Mouse (Mus musculus) intestine, embryonic 14.5 days (tissue): ENCODE data around the gene Gm11627. TPM values are rescaled to one million over a fixed set of nuclear protein-coding genes. Genes with fewer than 3 reads are reported as not detected.
A peak's percentile ranks its signal among the peaks of the same experiment; 100 is the strongest.

ENCODE experiments used
- ATAC-seq: fragments of 200-750 bp; cut with Nextera tagmentation; replicated peaks from 2 replicates; pipeline ENCODE4 v1.8.0; 2017; ENCODE audit warnings: low read depth, moderate number of reproducible peaks, moderate TSS enrichment, moderate library complexity; ENCODE audit not compliant: low FRiP score, low TSS enrichment
- DNase-seq: peaks from one replicate; pipeline ENCODE4 v3.0.0-alpha.2; 2018; ENCODE audit warnings: low spot score
- H3K27ac ChIP-seq: fragments of 300-500 bp; sonication (generic); 2 replicates; pipeline ENCODE4 v1.5.1; 2014; ENCODE audit warnings: low read depth, mild to moderate bottlenecking, control low read depth
- H3K27me3 ChIP-seq: fragments of 300-500 bp; sonication (generic); replicated peaks from 2 replicates; pipeline ENCODE4 v1.6.1; 2014; ENCODE audit warnings: low read length, control low read depth; ENCODE audit not compliant: control insufficient read depth, insufficient read depth
- H3K36me3 ChIP-seq: fragments of 300-500 bp; sonication (generic); 2 replicates; pipeline ENCODE4 v1.6.1; 2014; ENCODE audit warnings: low read length, control low read depth; ENCODE audit not compliant: control insufficient read depth, insufficient read depth
- H3K4me1 ChIP-seq: fragments of 300-500 bp; sonication (generic); replicated peaks from 2 replicates; pipeline ENCODE4 v1.6.1; 2014; ENCODE audit warnings: low read length, control low read depth, mixed read lengths; ENCODE audit not compliant: control insufficient read depth, insufficient read depth
- H3K4me2 ChIP-seq: fragments of 300-500 bp; sonication (generic); 2 replicates; pipeline ENCODE4 v1.6.1; 2014; ENCODE audit warnings: low read length
- H3K4me3 ChIP-seq: fragments of 300-500 bp; sonication (generic); 2 replicates; pipeline ENCODE4 v1.5.1; 2014; ENCODE audit warnings: low read depth, low read length, control low read depth, mixed read lengths
- H3K9ac ChIP-seq: fragments of 300-500 bp; sonication (generic); 2 replicates; pipeline ENCODE4 v1.6.1; 2014; ENCODE audit warnings: mild to moderate bottlenecking, low read length
- H3K9me3 ChIP-seq: fragments of 300-500 bp; sonication (generic); 2 replicates; pipeline ENCODE4 v1.6.1; 2016; ENCODE audit warnings: low read length, control low read depth; ENCODE audit not compliant: control insufficient read depth
- WGBS: fragments of 180-500 bp; shearing (Covaris S2); extraction: QIAGEN DNeasy Blood & Tissue Kit; methylation state at CpG from one replicate; pipeline ENCODE4 v1.1.7; 2014; 5-methylcytosine and 5-hydroxymethylcytosine counted together
- polyA plus RNA-seq: library from polyadenylated mRNA; unstranded; fragments of >200 nt; fragmentation: Nextera tagmentation; extraction: Ambion mirVana; gene quantifications from 2 replicates; pipeline ENCODE4 v1.2.1, GENCODE M21; 2014

Gm11627 gene
- polyA plus RNA-seq, 1 experiment from 2014 or later = 15.7 TPM

DNA sequence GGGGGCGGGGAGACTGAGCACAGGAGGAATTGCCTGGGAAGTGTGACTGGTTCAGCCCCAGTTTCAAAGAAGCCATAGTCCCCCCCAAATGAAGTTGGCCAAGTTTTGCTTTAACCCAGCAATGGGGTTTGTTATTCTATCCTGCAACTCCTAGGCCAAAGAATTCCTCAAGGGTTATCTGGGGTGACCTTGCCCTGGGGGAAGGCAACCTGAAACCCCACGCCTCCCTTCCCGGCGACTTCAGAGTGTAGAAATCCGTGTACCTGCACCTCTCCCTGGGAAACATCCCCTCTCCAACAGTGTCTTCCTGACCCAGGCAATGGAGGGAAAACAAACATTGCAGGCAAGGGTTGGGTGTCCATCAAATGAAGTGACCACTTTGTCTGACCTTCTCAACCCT lies 3.5 kb upstream of the Gm11627 start:
- Histone ChIP-seq H3K9me3 (0 out of 2 replicates have a peak, but pooled peaks cover 2% of the 10 kb centered on the region), H3K27me3 (no peaks in the 10 kb centered on the region), H3K36me3 (no peaks in the 10 kb centered on the region), H3K4me3 (no peak overlapping the region), H3K4me2 (no peak overlapping the region), H3K4me1 (peaks cover 30% of the 10 kb centered on the region), H3K27ac (peak overlapping the region; percentile 55), H3K9ac (no peak overlapping the region)
- no peak for DNase-seq
- ATAC-seq = no peak
- 22% methylated on average over 5 of the region's 5 CpGs for WGBS

DNA sequence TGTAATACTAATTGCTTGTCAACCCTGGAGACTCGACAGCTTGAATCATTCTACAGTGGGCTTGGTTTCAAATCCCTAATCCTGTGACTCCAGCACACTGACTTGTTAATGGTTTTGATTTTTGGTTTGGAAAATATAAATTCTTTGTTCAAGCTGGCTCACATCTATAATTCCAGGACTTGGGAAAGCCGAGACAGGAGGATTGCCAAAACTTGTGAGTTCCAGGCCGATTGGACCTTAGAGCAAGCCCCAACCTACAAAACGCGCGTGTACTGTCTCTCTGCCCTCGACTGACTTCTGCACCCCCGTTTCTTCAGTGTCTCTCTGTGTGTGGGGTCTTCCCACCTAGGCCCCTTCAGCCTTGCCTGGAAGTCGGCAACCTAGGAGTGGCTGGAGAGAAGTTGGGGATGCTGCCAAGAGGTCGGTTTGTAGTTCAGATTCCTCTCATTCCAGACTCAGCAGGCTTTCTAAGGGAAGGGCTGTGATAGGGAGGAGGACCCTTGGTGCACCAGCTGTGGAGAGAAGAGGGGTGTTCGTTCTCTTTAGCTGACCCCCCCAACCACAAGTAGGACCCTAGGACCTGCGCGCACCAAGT lies 2.9 kb upstream of the Gm11627 start:
- 25% methylated on average over 13 of the region's 13 CpGs for WGBS
- Histone ChIP-seq H3K27ac (peak overlapping the region; percentile 55; the same call in 1 of the 2 replicates), H3K4me2 (no peak overlapping the region), H3K9ac (no peak overlapping the region), H3K36me3 (no peaks in the 10 kb centered on the region), H3K4me3 (no peak overlapping the region), H3K9me3 (0 out of 2 replicates have a peak, but pooled peaks cover 2% of the 10 kb centered on the region), H3K27me3 (no peaks in the 10 kb centered on the region), H3K4me1 (peaks cover 30% of the 10 kb centered on the region)
- DNase-seq = peak; percentile 59
- no peak; the same call in 1 of the 2 replicates for ATAC-seq

DNA sequence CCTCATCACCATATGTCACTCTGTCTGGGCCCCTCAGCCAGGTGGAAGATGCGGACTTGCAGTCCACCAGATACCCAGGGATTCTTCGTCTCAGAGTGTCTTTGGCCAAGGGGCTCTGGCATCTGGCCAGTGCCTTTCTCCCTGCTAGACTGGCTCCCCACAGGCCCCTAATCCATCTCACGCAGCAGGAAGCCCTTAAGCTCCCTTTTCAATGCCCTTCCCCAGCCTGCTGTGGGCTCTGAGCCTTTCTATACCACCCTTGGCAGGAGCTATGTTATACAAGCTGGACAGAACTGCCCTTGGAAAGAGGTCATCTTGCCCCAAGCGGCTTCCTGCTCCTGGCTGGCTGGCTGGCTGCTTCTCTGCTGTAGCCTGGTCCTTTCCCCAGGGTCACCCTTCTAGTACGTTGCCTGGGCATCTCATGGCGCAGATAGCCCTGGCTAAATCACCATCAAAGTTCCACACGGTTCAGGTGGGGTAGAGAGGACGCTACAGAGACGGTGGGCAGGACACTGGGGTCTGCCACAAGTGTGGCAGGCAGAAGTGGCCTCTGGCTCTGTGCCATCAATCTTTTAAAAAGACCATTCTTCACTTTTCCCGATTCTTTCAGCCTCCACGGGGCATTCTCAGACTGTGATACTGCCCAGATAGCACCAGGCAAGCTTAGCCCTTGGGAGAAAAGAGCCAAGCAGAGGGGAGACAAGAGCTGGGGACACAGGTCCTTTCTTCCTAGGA lies 2.2 kb upstream of the Gm11627 start:
- Histone ChIP-seq H3K27me3 (no peaks in the 10 kb centered on the region), H3K36me3 (no peaks in the 10 kb centered on the region), H3K4me2 (no peak overlapping the region), H3K4me1 (peaks cover 30% of the 10 kb centered on the region), H3K4me3 (no peak overlapping the region), H3K27ac (peak overlapping the region; percentile 55; the same call in 1 of the 2 replicates), H3K9me3 (0 out of 2 replicates have a peak, but pooled peaks cover under 1% of the 10 kb centered on the region), H3K9ac (no peak overlapping the region)
- DNase-seq (no peak), ATAC-seq (no peak)
- WGBS = 32% methylated on average over 11 of the region's 11 CpGs

DNA sequence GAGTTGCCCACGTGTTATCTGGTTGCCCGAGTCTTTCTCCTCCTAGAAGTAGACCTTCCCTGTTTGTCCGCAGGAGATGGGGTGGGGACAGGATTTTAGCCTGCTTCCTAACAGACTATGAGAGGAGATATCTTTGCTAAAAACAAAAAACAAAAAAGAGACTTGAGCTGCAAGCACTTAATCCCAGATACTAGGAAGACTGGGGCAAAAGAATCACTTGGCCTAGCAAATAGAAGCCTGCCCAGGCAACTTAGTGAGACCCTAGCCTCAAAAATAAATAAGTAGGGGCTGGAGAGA lies 721 bp upstream of the Gm11627 start:
- Histone ChIP-seq H3K27ac (peak overlapping the region; percentile 97), H3K9ac (peak overlapping the region; percentile 71), H3K36me3 (no peaks in the 10 kb centered on the region), H3K4me3 (peak overlapping the region; percentile 39), H3K4me2 (peak overlapping the region; percentile 57), H3K9me3 (no peaks in the 10 kb centered on the region), H3K4me1 (peaks cover 30% of the 10 kb centered on the region), H3K27me3 (no peaks in the 10 kb centered on the region)
- no peak for ATAC-seq
- DNase-seq = no peak
- WGBS = 43% methylated on average over 3 of the region's 3 CpGs

DNA sequence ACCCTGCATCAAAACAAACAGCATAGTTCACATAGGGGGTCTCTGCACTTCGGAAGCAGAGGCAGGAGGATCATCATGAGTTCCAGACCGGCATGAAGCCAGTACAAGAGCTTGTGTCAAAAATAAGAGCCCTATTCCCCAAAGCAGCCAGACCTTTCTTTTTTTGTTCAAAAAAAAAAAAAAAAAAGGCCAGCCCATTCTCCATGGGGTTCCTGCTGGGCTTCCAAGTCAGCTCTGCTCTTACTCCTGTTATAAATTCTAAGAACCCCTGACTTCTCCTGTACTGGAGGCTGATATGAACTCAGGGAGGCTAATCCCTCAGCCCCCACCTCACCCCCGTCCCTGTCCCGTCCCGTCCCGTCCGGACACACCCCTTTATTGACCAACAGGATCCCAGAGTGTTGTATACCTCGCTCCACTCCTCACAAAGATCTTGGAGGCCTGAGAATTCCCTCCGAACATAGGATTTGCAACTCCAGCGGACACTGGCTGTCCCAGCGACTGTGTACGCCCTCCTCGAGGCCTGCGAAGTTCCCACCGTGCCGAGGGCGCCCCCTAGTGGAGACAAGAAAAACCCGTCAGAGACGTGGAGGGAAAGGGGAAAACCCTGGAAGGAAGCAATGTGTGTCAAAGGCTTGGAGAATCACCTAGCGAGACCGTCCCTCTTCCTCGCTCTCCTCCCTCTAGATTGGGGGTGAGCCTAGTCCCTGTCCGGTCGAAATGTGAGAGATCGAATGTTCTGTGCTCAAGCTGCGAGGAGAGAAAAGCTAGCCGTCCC lies 731 bp downstream of the Gm11627 start:
- WGBS = 8% methylated on average over 27 of the region's 27 CpGs
- Histone ChIP-seq H3K27me3 (no peaks in the 10 kb centered on the region), H3K9me3 (no peaks in the 10 kb centered on the region), H3K27ac (peak overlapping the region; percentile 97), H3K36me3 (no peaks in the 10 kb centered on the region), H3K9ac (peak overlapping the region; percentile 71), H3K4me2 (peak overlapping the region; percentile 57), H3K4me1 (peaks cover 30% of the 10 kb centered on the region), H3K4me3 (peak overlapping the region; percentile 39)
- DNase-seq (peak; percentile 96), ATAC-seq (peak; percentile 51)

DNA sequence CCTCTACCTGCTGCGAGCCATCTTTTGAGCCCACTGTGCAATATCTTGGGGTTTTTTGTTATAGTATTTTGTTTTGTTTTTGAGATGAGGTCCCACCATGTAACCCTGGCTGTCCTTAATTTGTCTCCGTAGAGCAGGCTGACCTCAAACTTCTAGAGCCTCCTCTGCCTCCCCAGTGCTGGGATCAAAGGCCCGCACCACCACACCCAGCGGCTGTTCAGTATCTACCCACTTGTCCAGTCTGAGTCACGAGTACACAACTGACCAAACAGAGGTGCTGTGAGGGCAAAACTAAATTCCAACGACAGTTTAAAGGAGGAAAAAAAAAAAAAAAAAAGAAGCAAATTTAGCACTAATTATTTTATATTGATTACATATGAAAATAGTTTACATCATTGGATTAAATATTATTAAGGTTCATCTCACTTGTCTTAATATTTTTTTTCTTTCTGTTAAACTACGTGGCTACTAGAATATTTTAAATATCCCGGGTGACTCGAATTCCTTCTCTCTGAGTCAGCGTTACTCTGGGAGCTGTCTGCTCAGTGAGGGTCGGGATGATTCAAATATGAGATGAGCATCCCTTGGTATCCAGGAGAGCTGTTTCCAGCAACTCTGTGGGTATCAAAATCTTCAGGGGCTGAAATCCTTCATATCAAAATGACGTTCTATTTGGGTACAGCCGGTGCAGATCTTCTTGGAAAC lies 3.1 kb downstream of the Gm11627 start:
- Histone ChIP-seq H3K9ac (no peak overlapping the region), H3K36me3 (no peaks in the 10 kb centered on the region), H3K4me3 (no peak overlapping the region), H3K27ac (no peak overlapping the region), H3K4me1 (peaks cover 16% of the 10 kb centered on the region; the same call in 1 of the 2 replicates), H3K4me2 (no peak overlapping the region), H3K27me3 (no peaks in the 10 kb centered on the region), H3K9me3 (no peaks in the 10 kb centered on the region)
- ATAC-seq = no peak
- no peak for DNase-seq
- WGBS = 36% methylated on average over 13 of the region's 13 CpGs

DNA sequence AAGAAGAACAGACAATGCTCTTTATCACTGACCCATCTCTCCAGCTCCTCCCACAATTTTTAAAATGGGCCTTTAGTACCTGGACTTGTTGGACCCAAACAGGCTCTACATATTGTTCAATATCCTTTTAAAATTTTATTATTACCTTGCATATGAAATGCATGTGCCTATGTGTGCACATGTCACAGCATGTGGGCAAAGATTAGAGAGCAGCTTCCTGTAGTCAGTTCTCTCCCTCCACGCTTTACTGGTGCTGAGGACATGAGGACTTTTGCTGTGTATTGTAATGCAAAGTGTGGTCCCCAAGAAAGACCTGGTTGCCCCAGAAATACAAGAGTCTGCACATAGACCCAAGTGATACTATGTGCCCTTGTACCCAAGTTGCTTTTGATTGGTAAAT lies 4.2 kb downstream of the Gm11627 start:
- H3K4me3 ChIP-seq = no peak overlapping the region
- H3K9ac ChIP-seq = no peak overlapping the region
- H3K4me1 ChIP-seq = peaks cover 12% of the 10 kb centered on the region; the same call in 1 of the 2 replicates
- H3K27me3 ChIP-seq = no peaks in the 10 kb centered on the region
- H3K4me2 ChIP-seq = no peak overlapping the region
- ATAC-seq = no peak
- 80% methylated on average over 1 of the region's 1 CpGs for WGBS
- DNase-seq = no peak
- no peaks in the 10 kb centered on the region for H3K36me3 ChIP-seq
- H3K9me3 ChIP-seq = no peaks in the 10 kb centered on the region
- no peak overlapping the region for H3K27ac ChIP-seq
